Mouse (Mus musculus) gastrocnemius, postnatal 14 days (tissue): ENCODE data around the gene Ube2m. TPM values are rescaled to one million over a fixed set of nuclear protein-coding genes. Genes with fewer than 3 reads are reported as not detected.

Source experiments
- total RNA-seq, 2 experiments: library from RNA; stranded (reverse); gene quantifications; 2 replicates each; pipeline ENCODE4 v1.2.3; 2021

Gene Ube2m
- total RNA-seq, 2 experiments from 2014 or later: 141 to 149 TPM

Other genes starting within 250 kb of the Ube2m start
- 1 to 10 TPM; 2.3 to 3.2 TPM for gene Zscan18, start 234.6 kb downstream of the Ube2m start, total RNA-seq
- gene Zfp329, start 219.4 kb downstream of the Ube2m start, total RNA-seq: 1 to 10 TPM; 4.4 to 4.6 TPM
- gene Zfp110, start 203.5 kb downstream of the Ube2m start, total RNA-seq: 10 to 100 TPM in 1 of 2 experiments, 1 to 10 TPM in 1; 9.7 to 10.2 TPM
- gene Zfp128, start 157.1 kb downstream of the Ube2m start, total RNA-seq: 1 to 10 TPM; 1.9 to 2.1 TPM
- 1 to 10 TPM; 3.1 TPM for gene Zscan22, start 140.5 kb downstream of the Ube2m start, total RNA-seq
- gene Rps5, start 116.0 kb downstream of the Ube2m start, total RNA-seq: 100 to 1,000 TPM; 667 to 730 TPM
- under 1 TPM; 0.25 to 0.27 TPM for gene Rnf225, start 110.9 kb downstream of the Ube2m start, total RNA-seq
- gene Zfp324, start 72.4 kb downstream of the Ube2m start, total RNA-seq: 1 to 10 TPM; 2.2 to 3.7 TPM
- gene Zfp446, start 60.4 kb downstream of the Ube2m start, total RNA-seq: 1 to 10 TPM; 2.7 to 2.9 TPM
- not detected for gene Slc27a5, start 40.1 kb downstream of the Ube2m start, total RNA-seq
- 10 to 100 TPM; 67.0 to 85.9 TPM for gene Trim28, start 39.2 kb downstream of the Ube2m start, total RNA-seq
- 1 to 10 TPM; 4.7 to 5.1 TPM for gene Zbtb45, start 28.2 kb downstream of the Ube2m start, total RNA-seq
- 100 to 1,000 TPM in 1 of 2 experiments, 10 to 100 TPM in 1; 95.6 to 103 TPM for gene Chmp2a, start 3.5 kb downstream of the Ube2m start, total RNA-seq
- under 1 TPM; 0.80 to 0.98 TPM for gene Mzf1, start 16.5 kb upstream of the Ube2m start, total RNA-seq
- gene Vmn1r85, start 56.9 kb upstream of the Ube2m start, total RNA-seq: not detected
- gene Vmn1r86, start 81.6 kb upstream of the Ube2m start, total RNA-seq: not detected
- not detected for gene Vmn1r87, start 101.9 kb upstream of the Ube2m start, total RNA-seq
- under 1 TPM; 0.04 to 0.10 TPM for gene Vmn1r88, start 121.3 kb upstream of the Ube2m start, total RNA-seq
- not detected for gene Vmn1r89, start 174.7 kb upstream of the Ube2m start, total RNA-seq
- gene Lig1, start 239.0 kb upstream of the Ube2m start, total RNA-seq: 1 to 10 TPM; 4.2 to 4.4 TPM
- 1 to 10 TPM; 4.5 to 5.4 TPM for gene Zswim9, start 240.4 kb upstream of the Ube2m start, total RNA-seq